Mouse (Mus musculus): Measurements from ENCODE around the gene Stra6.

The Stra6 gene

GRCm38 (mm10) chr9:58049861-58050260 is 13.7 kb upstream of the Stra6 start:
- no peak for DNase-seq (ENCODE audit: low read depth, low spot score)

DNA sequence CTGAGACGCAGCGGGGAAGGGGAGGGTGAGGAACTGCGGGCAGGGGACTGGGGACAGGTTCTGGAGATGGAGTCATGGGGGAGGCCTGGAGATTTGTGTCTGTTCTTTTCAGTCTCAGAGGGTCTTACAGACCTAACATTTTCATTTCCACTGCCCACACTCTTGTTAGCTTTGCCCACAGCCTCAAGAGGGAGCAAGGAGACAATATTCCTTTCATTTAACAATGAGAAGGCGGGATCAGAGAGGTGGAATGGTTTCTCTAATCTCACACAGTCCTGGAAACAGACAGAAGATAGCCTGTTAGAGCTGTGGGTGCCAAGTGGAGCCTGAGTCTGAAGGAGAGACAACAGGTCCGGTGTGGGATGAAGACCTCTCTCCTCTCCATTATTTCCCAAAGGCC is 11.7 kb upstream of the Stra6 start:
- DNase-seq (ENCODE audit: low read depth, low spot score): peak; percentile 30

- peak; percentile 88 for DNase-seq (ENCODE audit: low read depth, low spot score)
Observed at GRCm38 (mm10) chr9:58053102-58053501, 10.5 kb upstream of the Stra6 start.

DNA sequence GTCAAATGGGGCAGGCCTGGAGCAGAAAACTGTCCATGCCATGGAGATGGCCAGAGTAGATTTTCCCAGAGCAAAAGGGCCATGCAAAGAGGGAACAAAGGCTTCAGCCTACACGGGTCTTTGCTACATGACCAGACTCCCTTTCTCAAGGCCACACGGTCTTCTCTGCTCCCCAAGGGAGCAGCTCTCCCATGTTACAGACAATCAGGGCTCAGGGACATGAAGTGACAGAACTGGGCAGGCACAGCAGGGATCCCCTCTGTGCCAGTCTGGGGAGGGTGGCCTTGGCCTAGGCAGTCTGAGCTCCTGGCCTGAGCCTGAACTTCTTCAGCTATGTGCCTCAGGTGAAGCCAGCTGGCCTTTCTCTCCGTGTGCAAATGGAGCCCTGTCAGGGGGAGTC is 10.0 kb upstream of the Stra6 start:
- DNase-seq (ENCODE audit: low read depth, low spot score): no peak

- no peak for DNase-seq (ENCODE audit: low read depth, low spot score)
Observed at GRCm38 (mm10) chr9:58054032-58054431, 9.6 kb upstream of the Stra6 start.

GRCm38 (mm10) chr9:58055666-58056065 is 7.9 kb upstream of the Stra6 start:
- DNase-seq (ENCODE audit: low read depth, low spot score): no peak

DNA sequence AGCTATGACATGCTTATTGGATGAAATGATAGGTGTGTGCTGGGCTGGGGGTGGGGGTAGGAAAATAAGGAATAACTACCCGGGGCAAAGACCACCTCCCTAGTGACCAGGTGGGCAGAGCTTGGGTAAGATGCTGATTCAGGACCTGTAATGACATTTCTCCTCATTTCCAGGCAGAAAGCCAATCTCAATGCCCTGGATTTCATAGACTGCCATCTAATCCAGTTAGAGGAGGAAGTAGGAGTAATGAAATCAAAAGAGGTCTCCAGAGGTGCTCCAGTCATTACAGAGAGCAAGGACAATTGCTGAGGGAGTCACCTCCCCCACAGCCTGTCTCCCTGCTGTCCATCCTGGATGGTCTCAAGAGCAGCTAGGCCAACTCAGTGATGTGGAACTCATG is 3.7 kb upstream of the Stra6 start:
- DNase-seq (ENCODE audit: low read depth, low spot score): no peak

GRCm38 (mm10) chr9:58060677-58061667 is 2.6 kb upstream of the Stra6 start:
- peak; percentile 71 for DNase-seq (ENCODE audit: low read depth, low spot score)

GRCm38 (mm10) chr9:58065532-58065931 is 1.9 kb downstream of the Stra6 start:
- no peak for DNase-seq (ENCODE audit: low read depth, low spot score)

GRCm38 (mm10) chr9:58065977-58066730 is 2.6 kb downstream of the Stra6 start:
- DNase-seq (ENCODE audit: low read depth, low spot score): no peak

- DNase-seq (ENCODE audit: low read depth, low spot score): no peak
Observed at GRCm38 (mm10) chr9:58066731-58067095, 3.1 kb downstream of the Stra6 start.

DNA sequence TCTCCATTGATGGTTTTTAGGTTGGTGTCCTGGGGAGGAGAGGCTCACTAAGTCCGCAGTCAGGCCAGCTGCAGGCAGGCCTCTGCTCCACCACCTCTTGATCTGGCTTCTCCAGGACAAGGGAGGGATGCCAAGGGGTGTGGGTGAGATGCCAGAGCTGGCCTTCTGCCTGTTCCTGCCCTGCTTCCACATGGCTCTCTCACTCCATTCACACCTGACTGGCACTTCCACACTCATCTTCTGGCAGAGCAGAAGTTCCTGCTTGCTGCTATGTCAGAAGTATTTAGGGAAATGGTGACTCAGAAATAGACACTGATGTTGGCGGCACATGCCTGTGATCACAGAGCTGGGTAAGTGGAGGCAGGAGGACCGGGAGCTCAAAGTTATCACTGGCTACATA is 4.0 kb downstream of the Stra6 start:
- DNase-seq (ENCODE audit: low read depth, low spot score): no peak

DNA sequence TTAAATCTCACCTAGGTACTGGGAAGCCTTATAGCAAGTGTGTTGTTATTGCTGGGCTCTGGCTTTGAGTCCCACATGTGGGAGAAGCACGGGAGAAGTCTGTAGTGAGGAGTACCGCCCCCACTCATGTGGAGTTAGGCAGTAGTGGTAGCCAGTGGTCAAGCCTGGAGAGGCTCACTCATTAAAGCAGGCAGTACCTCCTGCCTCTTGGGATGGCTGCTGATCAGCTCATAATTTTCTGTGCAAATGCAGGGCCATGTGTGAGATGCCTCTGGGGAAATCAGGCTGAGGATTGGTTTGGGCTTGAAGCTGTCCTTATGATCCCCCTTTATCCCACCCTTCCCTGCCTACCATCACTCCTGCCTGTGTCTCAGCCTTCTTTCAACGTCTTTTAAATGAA is 11.0 kb downstream of the Stra6 start:
- no peak for DNase-seq (ENCODE audit: low read depth, low spot score)

DNA sequence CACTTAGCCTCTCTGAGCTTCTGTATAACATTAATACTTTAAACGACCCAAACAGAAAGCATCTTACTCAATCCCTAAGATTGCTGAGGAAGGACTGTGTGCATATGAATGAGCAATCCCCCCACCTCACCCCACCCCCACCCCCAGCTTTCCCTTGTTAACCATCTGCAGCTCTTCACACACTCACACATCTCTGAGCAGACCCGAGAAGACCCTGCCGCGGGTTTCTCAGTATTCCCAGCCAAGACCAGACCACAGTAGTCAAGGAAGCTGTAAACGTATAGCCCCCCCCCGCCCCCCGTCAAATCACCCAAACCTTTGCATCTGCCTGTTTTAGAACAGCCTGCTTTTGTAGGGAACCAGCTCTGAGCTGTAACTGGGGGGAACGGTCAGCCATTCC is 21.0 kb downstream of the Stra6 start:
- no peak for DNase-seq (ENCODE audit: low read depth, low spot score)

DNA sequence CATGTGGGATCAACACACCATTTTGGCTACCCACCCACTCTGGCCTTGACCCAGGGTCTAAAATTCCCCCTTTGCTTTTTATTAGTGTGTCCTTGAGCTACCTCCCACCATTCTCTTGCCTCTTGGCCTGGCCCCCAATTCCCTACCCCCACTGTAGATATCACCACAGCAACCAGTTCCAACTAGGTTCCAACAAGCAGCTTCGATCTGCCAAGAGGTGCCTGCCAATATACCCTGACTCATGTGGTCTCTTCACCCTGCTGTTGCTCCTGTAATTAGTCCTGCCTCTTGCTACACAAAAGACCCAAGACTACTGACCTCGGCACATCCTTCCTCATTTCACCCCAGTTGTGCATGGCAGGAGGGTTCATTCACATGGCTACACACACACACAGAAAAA is 21.5 kb downstream of the Stra6 start:
- DNase-seq (ENCODE audit: low read depth, low spot score): peak; percentile 50

DNA sequence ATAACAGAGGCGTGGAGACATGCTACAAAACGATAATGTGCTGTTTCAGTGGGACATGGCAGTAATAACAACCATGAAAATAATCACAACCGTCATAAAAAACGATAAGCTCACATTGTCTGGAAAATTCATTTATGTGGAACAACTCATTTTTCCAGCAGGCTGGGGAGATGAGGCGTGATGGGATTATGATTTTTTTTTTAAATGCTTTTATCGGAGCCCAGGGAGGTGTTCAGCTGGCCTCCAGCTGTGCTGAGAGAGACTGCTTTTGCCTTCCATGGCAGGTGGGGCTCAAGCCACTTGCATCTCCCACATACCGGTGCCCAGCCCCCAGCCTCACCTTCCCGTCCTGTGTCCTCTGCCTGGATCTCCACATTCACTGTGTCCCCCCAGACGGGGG is 22.6 kb downstream of the Stra6 start:
- DNase-seq (ENCODE audit: low read depth, low spot score): no peak

- DNase-seq (ENCODE audit: low read depth, low spot score): no peak
Observed at GRCm38 (mm10) chr9:58086861-58087260, 23.3 kb downstream of the Stra6 start.

GRCm38 (mm10) chr9:58087277-58087998 is 23.9 kb downstream of the Stra6 start:
- DNase-seq (ENCODE audit: low read depth, low spot score): no peak

GRCm38 (mm10) chr9:58091623-58092425 is 28.2 kb downstream of the Stra6 start:
- no peak for DNase-seq (ENCODE audit: low read depth, low spot score)

DNA sequence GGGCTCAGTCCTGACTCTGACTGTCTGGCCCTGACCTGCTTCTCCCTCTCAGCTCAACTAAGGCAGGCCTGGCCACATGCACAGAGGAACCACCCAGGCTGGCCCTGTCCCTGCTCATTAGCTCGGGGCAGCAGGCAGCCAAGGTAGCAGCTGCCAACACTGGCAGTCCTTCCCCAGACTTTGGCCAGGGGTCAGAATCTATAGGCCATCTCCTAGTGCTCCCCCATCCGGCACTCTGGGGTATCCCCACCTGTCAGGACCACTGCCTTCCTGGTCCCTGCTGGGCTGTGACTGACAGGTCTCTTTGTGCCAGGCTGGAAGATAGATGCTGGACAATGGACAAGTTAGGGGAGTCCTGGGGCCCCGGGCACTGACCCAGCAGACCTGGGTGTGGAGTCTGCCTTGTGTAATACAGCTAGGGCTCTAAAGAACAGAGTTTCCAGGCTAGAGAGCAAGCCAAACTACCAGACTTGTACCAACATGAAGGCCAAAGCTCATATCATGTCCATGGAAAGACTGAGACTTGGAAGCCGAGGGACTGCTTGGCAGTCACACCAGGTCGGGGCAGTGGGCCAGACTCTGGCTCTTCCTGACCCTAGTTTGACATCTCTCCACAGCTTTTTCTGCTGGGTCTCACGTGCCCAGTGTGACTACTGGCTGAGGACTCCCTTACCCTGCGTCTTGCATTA is 29.1 kb downstream of the Stra6 start:
- no peak for DNase-seq (ENCODE audit: low read depth, low spot score)

DNA sequence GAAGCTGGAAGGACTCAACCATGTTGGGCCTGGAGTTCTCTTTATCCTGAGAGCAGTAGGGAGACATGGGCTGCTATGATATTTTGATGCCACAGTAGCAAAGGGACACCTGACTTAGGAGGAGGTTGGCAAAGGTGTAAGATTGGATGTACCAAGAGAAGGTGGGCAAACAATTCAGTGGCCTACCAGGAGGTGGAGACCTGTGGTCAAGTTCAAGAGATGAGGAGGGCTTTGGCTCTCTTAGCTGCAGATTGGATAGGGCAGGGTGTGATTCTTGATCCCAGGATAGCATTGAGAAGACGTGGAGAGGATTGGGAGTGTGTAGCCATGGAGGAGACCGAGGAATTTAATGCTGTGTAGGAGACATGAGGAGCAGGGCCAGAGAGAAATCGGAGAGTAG is 30.2 kb downstream of the Stra6 start:
- no peak for DNase-seq (ENCODE audit: low read depth, low spot score)
